Mouse (Mus musculus) intestine, embryonic 16.5 days (tissue): ENCODE measurements around the gene Madd. TPM values are rescaled to one million over a fixed set of nuclear protein-coding genes. Genes with fewer than 3 reads are reported as not detected.

Source experiments
- ATAC-seq: fragments of 200-750 bp; cut with Nextera tagmentation; 2 replicates; pipeline ENCODE4 v1.8.0; 2017; ENCODE audit warnings: moderate TSS enrichment, moderate library complexity
- H3K27ac ChIP-seq: fragments of 300-500 bp; sonication (generic); 2 replicates; pipeline ENCODE4 v1.5.1; 2014; ENCODE audit warnings: mild to moderate bottlenecking, low read length
- H3K27me3 ChIP-seq: fragments of 300-500 bp; sonication (generic); replicated peaks from 2 replicates; pipeline ENCODE4 v1.6.1; 2014; ENCODE audit warnings: low read length, control low read depth, mixed read lengths; ENCODE audit not compliant: control insufficient read depth, insufficient read depth
- H3K36me3 ChIP-seq: fragments of 300-500 bp; sonication (generic); 2 replicates; pipeline ENCODE4 v1.6.1; 2014; ENCODE audit warnings: low read length, control low read depth; ENCODE audit not compliant: control insufficient read depth, insufficient read depth
- H3K4me1 ChIP-seq: fragments of 300-500 bp; sonication (generic); 2 replicates; pipeline ENCODE4 v1.6.1; 2014; ENCODE audit warnings: low read length, control low read depth, mixed read lengths; ENCODE audit not compliant: control insufficient read depth, insufficient read depth
- H3K4me2 ChIP-seq: fragments of 300-500 bp; sonication (generic); 2 replicates; pipeline ENCODE4 v1.6.1; 2014; ENCODE audit warnings: low read depth, low read length, control low read depth
- H3K4me3 ChIP-seq: fragments of 300-500 bp; sonication (generic); 2 replicates; pipeline ENCODE4 v1.5.1; 2014; ENCODE audit warnings: mild to moderate bottlenecking, low read length
- H3K9ac ChIP-seq: fragments of 300-500 bp; sonication (generic); 2 replicates; pipeline ENCODE4 v1.6.1; 2014; ENCODE audit warnings: low read depth, low read length
- H3K9me3 ChIP-seq: fragments of 300-500 bp; sonication (generic); 2 replicates; pipeline ENCODE4 v1.6.1; 2016; ENCODE audit warnings: low read length, control low read depth; ENCODE audit not compliant: control insufficient read depth
- WGBS: fragments of 180-500 bp; shearing (Covaris S2); extraction: QIAGEN DNeasy Blood & Tissue Kit; methylation state at CpG from one replicate; pipeline ENCODE4 v1.1.7; 2014; 5-methylcytosine and 5-hydroxymethylcytosine counted together
- polyA plus RNA-seq: library from polyadenylated mRNA; unstranded; fragments of >200 nt; fragmentation: Nextera tagmentation; extraction: Ambion mirVana; gene quantifications from 2 replicates; pipeline ENCODE4 v1.2.1, GENCODE M21; 2015

The Madd gene
- polyA plus RNA-seq, 1 experiment from 2014 or later: 8.9 TPM

DNA sequence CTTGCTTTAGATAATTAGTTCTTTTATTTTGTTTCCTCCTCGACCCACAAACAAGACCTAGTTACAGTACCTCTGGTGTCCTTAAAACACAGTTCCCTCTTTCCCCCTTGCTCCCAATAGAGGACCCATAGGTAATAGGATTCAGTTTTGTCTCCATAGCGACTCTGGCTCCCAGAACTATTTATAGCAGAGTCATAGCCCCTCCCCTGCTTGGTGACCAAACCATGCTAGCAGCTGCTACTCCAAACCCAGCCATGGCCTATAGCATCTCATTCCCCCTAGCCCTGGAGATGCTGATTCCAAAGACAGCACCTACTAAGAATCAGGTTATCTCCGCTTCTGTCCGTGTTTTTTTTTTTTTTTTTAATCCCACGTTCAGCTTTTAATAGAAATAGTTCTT, 2.9 kb downstream of the Madd start:
- ATAC-seq: no peak

DNA sequence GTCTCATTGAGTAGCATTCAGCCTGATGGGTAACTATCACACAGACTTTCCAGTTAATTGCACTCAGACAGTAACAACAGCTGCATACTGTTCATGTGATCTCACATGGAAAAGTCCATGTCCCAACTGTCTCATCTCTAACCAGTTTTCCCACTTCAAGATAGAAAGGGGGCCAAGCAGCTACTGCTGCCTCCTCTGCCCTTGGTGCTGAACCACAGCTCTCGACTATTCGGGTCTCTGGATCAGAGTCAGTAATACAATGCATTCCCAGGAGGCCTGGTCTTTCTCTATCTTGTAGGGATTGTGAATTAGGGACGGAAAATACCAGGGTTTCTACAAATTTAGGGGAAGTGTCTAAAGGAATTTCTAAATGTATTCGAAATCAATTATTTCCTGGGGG, 3.8 kb downstream of the Madd start:
- H3K27me3 ChIP-seq: no peaks in the 10 kb centered on the region
- H3K9ac ChIP-seq: no peak overlapping the region
- H3K27ac ChIP-seq: no peak overlapping the region
- WGBS: 38% methylated on average over 4 of the region's 4 CpGs
- no peak overlapping the region for H3K4me2 ChIP-seq
- peaks cover 8% of the 10 kb centered on the region; the same call in 1 of the 2 replicates for H3K36me3 ChIP-seq
- no peaks in the 10 kb centered on the region for H3K9me3 ChIP-seq
- no peak for ATAC-seq
- H3K4me1 ChIP-seq: peaks cover 4% of the 10 kb centered on the region
- no peak overlapping the region for H3K4me3 ChIP-seq

More for the DNA sequence above, 2.9 kb downstream of the Madd start:
- peaks cover 8% of the 10 kb centered on the region; the same call in 1 of the 2 replicates for H3K36me3 ChIP-seq
- WGBS: 59% methylated on average over 5 of the region's 5 CpGs
- peaks cover 4% of the 10 kb centered on the region for H3K4me1 ChIP-seq
- no peak overlapping the region for H3K27ac ChIP-seq
- no peaks in the 10 kb centered on the region for H3K9me3 ChIP-seq
- no peak overlapping the region for H3K4me3 ChIP-seq
- H3K4me2 ChIP-seq: no peak overlapping the region
- no peak overlapping the region for H3K9ac ChIP-seq
- no peaks in the 10 kb centered on the region for H3K27me3 ChIP-seq

DNA sequence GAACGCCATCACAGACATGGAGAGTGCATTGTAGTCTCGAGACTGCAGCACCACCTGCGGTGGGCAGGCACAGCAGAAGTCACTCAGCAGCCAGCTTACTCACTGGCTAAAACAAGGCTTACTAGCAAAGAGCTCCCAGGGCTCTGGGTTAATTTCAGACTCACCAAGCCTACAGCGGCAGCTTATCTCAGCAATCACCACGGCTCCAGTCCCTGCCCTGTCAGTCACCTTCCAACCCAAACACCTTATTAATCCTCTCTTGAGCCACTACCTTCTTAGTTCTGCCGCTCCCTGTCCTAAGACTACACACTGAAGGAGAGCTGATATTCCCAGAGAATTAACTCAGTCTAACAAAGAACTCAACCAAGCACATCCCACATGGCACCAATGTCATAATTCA, 7.4 kb downstream of the Madd start:
- ATAC-seq: no peak
- Histone ChIP-seq H3K27me3 (no peaks in the 10 kb centered on the region), H3K4me3 (no peak overlapping the region), H3K9me3 (no peaks in the 10 kb centered on the region), H3K9ac (no peak overlapping the region), H3K36me3 (peaks cover 8% of the 10 kb centered on the region; the same call in 1 of the 2 replicates), H3K4me1 (no peaks in the 10 kb centered on the region), H3K27ac (no peak overlapping the region), H3K4me2 (no peak overlapping the region)
- 62% methylated on average over 6 of the region's 6 CpGs for WGBS

DNA sequence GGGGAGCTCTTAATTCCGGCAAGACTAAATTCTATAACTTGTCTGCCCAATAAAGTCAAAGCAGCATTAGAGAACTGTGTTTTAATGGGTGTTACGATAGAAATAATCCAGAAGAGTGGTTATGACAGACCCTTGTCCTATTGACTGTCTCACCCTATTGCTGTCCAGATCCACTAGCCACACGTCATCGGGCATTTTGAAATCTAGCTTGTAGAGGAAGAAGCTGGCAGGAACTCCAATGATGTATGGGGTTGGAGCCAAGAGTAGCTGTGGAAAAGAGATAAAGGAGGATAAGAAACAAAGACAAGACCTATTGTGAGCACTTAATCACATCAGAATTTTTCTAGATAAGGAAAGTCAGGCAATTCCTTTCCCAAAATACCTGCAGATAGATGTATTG, 8.1 kb downstream of the Madd start:
- 93% methylated on average over 4 of the region's 4 CpGs for WGBS
- Histone ChIP-seq H3K4me1 (no peaks in the 10 kb centered on the region), H3K36me3 (peaks cover 8% of the 10 kb centered on the region; the same call in 1 of the 2 replicates), H3K9ac (no peak overlapping the region), H3K9me3 (no peaks in the 10 kb centered on the region), H3K27me3 (no peaks in the 10 kb centered on the region), H3K4me2 (no peak overlapping the region), H3K4me3 (no peak overlapping the region), H3K27ac (no peak overlapping the region)
- ATAC-seq: no peak

DNA sequence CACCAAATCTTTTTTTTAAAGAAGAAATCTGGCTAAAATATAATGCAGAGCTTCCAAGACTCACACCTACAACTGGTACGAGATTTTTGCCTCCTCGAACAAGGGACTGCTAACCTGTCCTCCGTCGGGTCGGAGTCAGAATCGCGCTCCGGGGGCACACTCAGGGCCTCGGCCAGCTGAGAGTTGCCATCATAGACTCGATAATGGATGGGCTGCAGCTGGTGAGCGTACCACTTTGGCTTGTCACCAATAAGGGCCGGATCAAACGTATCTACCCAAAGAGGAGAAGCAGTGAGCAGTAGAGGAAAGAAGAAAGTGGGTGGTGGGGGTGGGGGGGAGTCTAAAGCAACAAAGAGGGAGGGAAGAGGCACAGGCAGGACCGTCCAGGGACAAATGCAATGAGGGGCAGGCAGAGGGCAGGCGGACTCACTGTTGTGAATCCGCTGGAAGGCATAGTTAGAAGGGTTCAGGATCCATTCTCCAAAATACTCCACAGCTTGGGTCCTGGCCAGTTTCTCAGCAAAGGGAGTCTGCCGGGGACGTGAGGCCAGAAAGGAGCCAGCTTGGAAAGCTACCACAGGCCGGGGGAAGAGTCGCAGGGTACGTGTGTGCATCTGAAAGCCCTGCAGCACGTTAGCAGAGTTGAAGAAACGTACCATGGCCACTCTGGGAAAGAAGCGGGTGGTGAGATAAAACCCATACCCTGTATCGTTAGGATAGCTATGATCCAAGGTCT, 13.9 kb downstream of the Madd start:
- no peaks in the 10 kb centered on the region for H3K27me3 ChIP-seq
- H3K36me3 ChIP-seq: peaks cover 8% of the 10 kb centered on the region; the same call in 1 of the 2 replicates
- H3K4me3 ChIP-seq: no peak overlapping the region
- H3K27ac ChIP-seq: no peak overlapping the region
- H3K9me3 ChIP-seq: no peaks in the 10 kb centered on the region
- no peak for ATAC-seq
- H3K4me1 ChIP-seq: no peaks in the 10 kb centered on the region
- WGBS: 87% methylated on average over 25 of the region's 25 CpGs
- no peak overlapping the region for H3K9ac ChIP-seq
- no peak overlapping the region for H3K4me2 ChIP-seq

DNA sequence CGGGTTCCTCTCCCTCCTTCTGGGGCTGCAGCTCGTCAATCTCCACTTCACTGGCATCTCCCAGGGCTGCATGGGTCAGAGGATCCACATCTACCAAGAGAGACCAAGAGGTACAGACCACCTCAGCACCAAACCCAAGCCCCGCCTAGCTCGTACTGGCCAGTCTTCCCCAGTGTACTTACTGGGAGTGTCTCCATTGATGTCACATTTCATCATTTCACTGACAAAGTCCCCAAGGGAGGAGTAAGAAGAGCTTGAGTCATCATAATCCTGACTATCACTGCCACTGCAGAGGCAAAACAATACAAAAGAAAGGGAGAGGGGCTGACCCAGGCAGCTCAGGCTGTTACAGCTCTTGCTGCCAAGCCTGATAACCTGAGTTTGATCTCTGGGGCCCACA, 16.0 kb downstream of the Madd start:
- ATAC-seq: no peak
- 63% methylated on average over 4 of the region's 4 CpGs for WGBS

DNA sequence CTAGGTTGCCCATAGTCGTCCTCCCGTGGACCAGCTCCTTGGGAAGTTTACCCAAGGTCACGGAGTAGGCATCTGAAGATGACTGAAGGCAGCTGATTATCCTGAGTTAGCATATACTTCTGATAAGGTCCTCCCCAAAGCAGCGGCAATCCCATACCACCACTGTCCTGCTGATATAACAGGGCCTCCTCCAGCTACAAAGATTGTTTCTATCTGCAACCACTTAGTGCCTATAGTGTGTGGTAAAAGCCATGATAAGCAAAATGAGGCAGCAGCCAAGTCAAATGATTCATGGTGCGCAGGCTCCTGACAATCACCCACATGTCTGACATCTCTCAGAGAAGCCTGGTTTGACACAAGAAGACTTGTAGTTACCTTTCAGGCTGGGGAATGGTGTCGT, 18.6 kb downstream of the Madd start:
- H3K27me3 ChIP-seq: no peaks in the 10 kb centered on the region
- no peak for ATAC-seq
- H3K4me2 ChIP-seq: no peak overlapping the region

More for the DNA sequence above, 16.0 kb downstream of the Madd start:
- Histone ChIP-seq H3K9me3 (no peaks in the 10 kb centered on the region), H3K9ac (no peak overlapping the region), H3K36me3 (peaks cover 12% of the 10 kb centered on the region), H3K4me2 (no peak overlapping the region), H3K27me3 (no peaks in the 10 kb centered on the region), H3K4me1 (no peaks in the 10 kb centered on the region), H3K4me3 (no peak overlapping the region), H3K27ac (no peak overlapping the region)

DNA sequence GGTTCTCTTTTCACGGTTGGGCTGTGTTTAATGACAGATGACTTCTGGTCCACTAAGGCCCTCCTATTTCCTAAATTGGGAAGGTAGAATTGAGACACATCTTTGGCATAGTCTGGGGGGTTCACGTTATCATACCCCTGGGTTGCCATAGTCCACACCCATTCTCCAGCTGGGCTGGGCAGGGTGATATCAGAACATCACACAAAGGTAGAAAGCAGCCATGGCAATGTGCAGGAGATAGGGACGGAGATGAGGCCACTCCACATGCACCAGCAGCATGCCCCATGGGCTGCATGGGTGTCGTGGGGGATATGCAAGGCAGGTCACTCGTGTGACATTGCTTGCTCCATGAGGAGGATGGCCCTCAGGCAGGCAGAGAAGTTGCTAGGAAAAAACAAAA, 20.1 kb downstream of the Madd start:
- no peak overlapping the region for H3K4me3 ChIP-seq
- no peak overlapping the region for H3K27ac ChIP-seq
- no peaks in the 10 kb centered on the region for H3K4me1 ChIP-seq
- no peaks in the 10 kb centered on the region for H3K9me3 ChIP-seq
- H3K4me2 ChIP-seq: no peak overlapping the region
- no peak for ATAC-seq
- no peaks in the 10 kb centered on the region for H3K27me3 ChIP-seq
- peaks cover 12% of the 10 kb centered on the region for H3K36me3 ChIP-seq
- no peak overlapping the region for H3K9ac ChIP-seq
- WGBS: 71% methylated on average over 5 of the region's 5 CpGs

More for the DNA sequence above, 18.6 kb downstream of the Madd start:
- Histone ChIP-seq H3K27ac (no peak overlapping the region), H3K9ac (no peak overlapping the region), H3K9me3 (no peaks in the 10 kb centered on the region), H3K36me3 (peaks cover 12% of the 10 kb centered on the region), H3K4me3 (no peak overlapping the region), H3K4me1 (no peaks in the 10 kb centered on the region)
- WGBS: 89% methylated on average over 6 of the region's 6 CpGs

DNA sequence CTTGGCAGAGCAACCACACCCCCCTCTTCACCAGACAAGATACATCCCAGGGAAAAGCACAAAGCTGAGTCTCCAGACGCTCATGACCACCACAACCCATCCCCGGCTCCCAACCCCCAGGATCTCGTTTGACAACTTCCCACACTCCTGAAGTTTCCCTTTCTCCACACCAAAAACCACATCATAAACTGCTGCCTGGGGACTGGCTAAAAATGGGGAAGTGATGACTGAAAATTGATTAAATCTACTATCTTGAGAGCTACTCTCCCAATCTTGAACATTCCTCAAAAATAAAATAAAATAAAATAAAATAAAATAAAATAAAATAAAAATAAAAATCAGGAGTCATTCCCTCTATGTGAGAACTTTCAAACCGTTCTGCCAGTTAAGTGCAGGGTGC, 20.7 kb downstream of the Madd start:
- Histone ChIP-seq H3K4me2 (no peak overlapping the region), H3K27ac (no peak overlapping the region), H3K27me3 (no peaks in the 10 kb centered on the region), H3K36me3 (peaks cover 12% of the 10 kb centered on the region), H3K4me3 (no peak overlapping the region), H3K9ac (no peak overlapping the region), H3K4me1 (no peaks in the 10 kb centered on the region), H3K9me3 (no peaks in the 10 kb centered on the region)
- WGBS: 81% methylated on average over 4 of the region's 4 CpGs
- no peak for ATAC-seq

DNA sequence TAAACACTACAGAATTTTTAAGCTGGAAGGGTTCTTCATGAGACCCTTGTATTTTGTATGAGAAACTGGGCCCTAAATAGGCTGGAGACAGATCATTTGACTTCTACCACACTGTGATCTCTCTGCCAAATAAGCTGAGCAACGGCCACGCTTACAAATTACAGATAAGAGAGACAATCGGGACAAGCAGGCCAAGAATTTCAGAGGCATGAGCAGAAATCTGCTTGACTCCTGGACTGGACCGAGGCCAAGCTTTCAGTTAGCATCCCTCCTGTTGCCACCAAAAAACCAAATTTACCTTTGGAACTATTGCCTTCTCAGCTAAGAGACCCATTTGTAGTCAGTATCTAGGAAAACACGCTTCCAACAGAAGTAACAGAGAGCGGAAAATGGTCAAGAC, 23.0 kb downstream of the Madd start:
- Histone ChIP-seq H3K9ac (no peak overlapping the region), H3K9me3 (no peaks in the 10 kb centered on the region), H3K27me3 (no peaks in the 10 kb centered on the region), H3K36me3 (peaks cover 6% of the 10 kb centered on the region; the same call in 1 of the 2 replicates), H3K27ac (no peak overlapping the region), H3K4me2 (no peak overlapping the region), H3K4me3 (no peak overlapping the region), H3K4me1 (no peaks in the 10 kb centered on the region; the same call in 1 of the 2 replicates)
- no peak for ATAC-seq
- WGBS: 81% methylated on average over 6 of the region's 6 CpGs
